Mouse (Mus musculus) forebrain, embryonic 14.5 days (tissue): ENCODE measurements around the gene Cdk17. TPM values are rescaled to one million over a fixed set of nuclear protein-coding genes. Genes with fewer than 3 reads are reported as not detected.

ENCODE experiments used
- ATAC-seq: fragments of 200-750 bp; cut with Nextera tagmentation; 2 replicates; pipeline ENCODE4 v1.8.0; 2017; ENCODE audit warnings: mild to moderate bottlenecking, moderate library complexity
- DNase-seq: peaks from one replicate; pipeline ENCODE4 v3.0.0-alpha.2; 2015; ENCODE audit warnings: low spot score
- H3K27ac ChIP-seq: fragments of 300-500 bp; sonication (generic); 2 replicates; pipeline ENCODE4 v1.5.1; 2014; ENCODE audit warnings: low read depth, mild to moderate bottlenecking, control low read depth, low read length, moderate library complexity
- H3K27me3 ChIP-seq: fragments of 300-500 bp; sonication (generic); replicated peaks from 2 replicates; pipeline ENCODE4 v1.6.1; 2014; ENCODE audit warnings: low read length, control low read depth, mixed read lengths; ENCODE audit not compliant: control insufficient read depth, insufficient read depth
- H3K36me3 ChIP-seq: fragments of 300-500 bp; sonication (generic); 2 replicates; pipeline ENCODE4 v1.6.1; 2014; ENCODE audit warnings: low read length, control low read depth; ENCODE audit not compliant: control insufficient read depth, insufficient read depth
- H3K4me1 ChIP-seq: fragments of 300-500 bp; sonication (generic); 2 replicates; pipeline ENCODE4 v1.6.1; 2014; ENCODE audit warnings: antibody characterized with exemption, low read length, control low read depth; ENCODE audit not compliant: control insufficient read depth, insufficient read depth
- H3K4me2 ChIP-seq: fragments of 300-500 bp; sonication (generic); 2 replicates; pipeline ENCODE4 v1.6.1; 2014; ENCODE audit warnings: mild to moderate bottlenecking, control low read depth, low read length
- H3K4me3 ChIP-seq: fragments of 300-500 bp; sonication (generic); 2 replicates; pipeline ENCODE4 v1.5.1; 2014; ENCODE audit warnings: low read depth, low read length, control low read depth
- H3K9ac ChIP-seq: fragments of 300-500 bp; sonication (generic); 2 replicates; pipeline ENCODE4 v1.6.1; 2014; ENCODE audit warnings: mild to moderate bottlenecking, low read length, control low read depth, moderate library complexity
- H3K9me3 ChIP-seq: fragments of 300-500 bp; sonication (generic); replicated peaks from 2 replicates; pipeline ENCODE4 v1.6.1; 2016; ENCODE audit warnings: low read length, control low read depth, mixed read lengths; ENCODE audit not compliant: control insufficient read depth
- WGBS: fragments of 180-500 bp; shearing (Covaris S2); extraction: QIAGEN DNeasy Blood & Tissue Kit; methylation state at CpG from one replicate; pipeline ENCODE4 v1.1.7; 2014; 5-methylcytosine and 5-hydroxymethylcytosine counted together
- polyA plus RNA-seq: library from polyadenylated mRNA; unstranded; fragments of >200 nt; fragmentation: Nextera tagmentation; extraction: Ambion mirVana; gene quantifications from 2 replicates; pipeline ENCODE4 v1.2.1, GENCODE M21; 2014

Gene Cdk17
- polyA plus RNA-seq, 1 experiment from 2014 or later = 52.5 TPM

GRCm38 (mm10) chr10:93197092-93197491 is 36.4 kb downstream of the Cdk17 start:
- ATAC-seq (no peak), DNase-seq (no peak)
- WGBS = 95% methylated on average over 6 of the region's 6 CpGs

DNA sequence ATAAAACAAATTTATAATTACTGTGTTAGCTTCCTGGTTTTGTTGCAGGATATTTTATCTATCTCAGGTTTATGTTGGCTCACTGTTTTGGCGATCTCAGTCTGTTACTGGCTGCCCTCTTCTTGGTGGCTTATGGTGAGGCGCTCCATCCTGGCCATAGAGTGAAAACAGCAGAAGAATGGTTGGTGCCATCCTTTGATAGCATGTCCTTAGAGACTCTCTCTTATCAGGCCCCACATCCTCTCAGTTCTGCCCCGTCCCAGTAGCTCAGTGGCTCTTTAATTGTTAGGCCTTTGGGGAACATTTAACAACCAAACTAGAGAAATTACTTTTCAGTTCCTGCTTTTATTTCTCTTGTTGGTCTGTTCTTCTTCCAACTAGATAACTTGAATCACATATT is 38.3 kb downstream of the Cdk17 start:
- ATAC-seq = no peak
- Histone ChIP-seq H3K27ac (no peak overlapping the region), H3K4me3 (no peak overlapping the region), H3K36me3 (0 out of 2 replicates have a peak, but pooled peaks cover 4% of the 10 kb centered on the region), H3K27me3 (no peaks in the 10 kb centered on the region), H3K4me2 (no peak overlapping the region), H3K9me3 (no peaks in the 10 kb centered on the region), H3K4me1 (peaks cover 12% of the 10 kb centered on the region), H3K9ac (no peak overlapping the region)
- WGBS = 91% methylated on average over 3 of the region's 3 CpGs
- DNase-seq = no peak

More at GRCm38 (mm10) chr10:93197092-93197491, 36.4 kb downstream of the Cdk17 start:
- Histone ChIP-seq H3K27ac (no peak overlapping the region), H3K4me1 (peaks cover 12% of the 10 kb centered on the region), H3K4me2 (no peak overlapping the region), H3K27me3 (no peaks in the 10 kb centered on the region), H3K9ac (no peak overlapping the region), H3K36me3 (0 out of 2 replicates have a peak, but pooled peaks cover 4% of the 10 kb centered on the region), H3K4me3 (no peak overlapping the region), H3K9me3 (no peaks in the 10 kb centered on the region)

DNA sequence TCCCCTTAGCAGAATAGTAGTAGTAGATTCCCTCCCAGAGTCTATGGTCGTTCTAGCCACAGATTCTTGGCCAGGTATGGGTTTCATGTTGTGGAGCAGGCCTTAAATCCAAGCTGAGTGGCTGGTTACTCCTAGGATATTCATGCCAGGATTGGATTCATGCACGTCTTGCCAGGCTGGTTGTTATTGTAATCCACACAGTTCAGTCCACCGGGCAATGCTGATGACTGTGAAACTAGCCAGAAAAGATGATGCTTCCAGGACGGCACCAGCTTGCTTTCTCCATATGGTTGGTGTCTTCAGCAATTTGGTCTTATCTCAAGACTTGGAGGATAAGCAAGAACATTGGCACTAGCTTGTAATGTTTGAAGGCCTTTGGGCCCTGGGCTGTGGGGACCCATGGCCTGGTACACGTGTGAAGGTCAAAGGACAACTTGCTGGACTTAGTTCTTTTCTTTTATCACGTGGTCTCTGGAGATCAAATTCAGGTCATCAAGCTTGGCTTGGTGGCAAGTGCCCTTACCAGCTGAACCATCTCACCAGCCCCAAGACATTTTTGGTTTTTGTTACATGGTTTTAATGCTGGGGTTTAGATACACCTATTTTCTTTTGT is 41.3 kb downstream of the Cdk17 start:
- 94% methylated on average over 6 of the region's 6 CpGs for WGBS

GRCm38 (mm10) chr10:93205287-93205956 is 44.7 kb downstream of the Cdk17 start:
- Histone ChIP-seq H3K4me3 (no peak overlapping the region), H3K27me3 (no peaks in the 10 kb centered on the region), H3K4me1 (no peaks in the 10 kb centered on the region), H3K4me2 (no peak overlapping the region), H3K9me3 (no peaks in the 10 kb centered on the region), H3K27ac (no peak overlapping the region), H3K9ac (no peak overlapping the region), H3K36me3 (no peaks in the 10 kb centered on the region)
- 87% methylated on average over 4 of the region's 4 CpGs for WGBS
- DNase-seq = no peak
- no peak for ATAC-seq

More for the DNA sequence above, 41.3 kb downstream of the Cdk17 start:
- no peak for ATAC-seq
- Histone ChIP-seq H3K27me3 (no peaks in the 10 kb centered on the region), H3K27ac (no peak overlapping the region), H3K9me3 (no peaks in the 10 kb centered on the region), H3K4me2 (no peak overlapping the region), H3K4me1 (0 out of 2 replicates have a peak, but pooled peaks cover 2% of the 10 kb centered on the region), H3K4me3 (no peak overlapping the region), H3K36me3 (0 out of 2 replicates have a peak, but pooled peaks cover 4% of the 10 kb centered on the region), H3K9ac (no peak overlapping the region)
- no peak for DNase-seq

GRCm38 (mm10) chr10:93207176-93207575 is 46.5 kb downstream of the Cdk17 start:
- H3K9ac ChIP-seq = no peak overlapping the region
- no peak for DNase-seq
- WGBS = 92% methylated on average over 5 of the region's 5 CpGs
- H3K27me3 ChIP-seq = no peaks in the 10 kb centered on the region
- no peak overlapping the region for H3K27ac ChIP-seq
- no peaks in the 10 kb centered on the region for H3K9me3 ChIP-seq
- no peak overlapping the region for H3K4me2 ChIP-seq
- peaks cover 5% of the 10 kb centered on the region; the same call in 1 of the 2 replicates for H3K36me3 ChIP-seq
- ATAC-seq = no peak
- no peak overlapping the region for H3K4me3 ChIP-seq
- no peaks in the 10 kb centered on the region for H3K4me1 ChIP-seq

DNA sequence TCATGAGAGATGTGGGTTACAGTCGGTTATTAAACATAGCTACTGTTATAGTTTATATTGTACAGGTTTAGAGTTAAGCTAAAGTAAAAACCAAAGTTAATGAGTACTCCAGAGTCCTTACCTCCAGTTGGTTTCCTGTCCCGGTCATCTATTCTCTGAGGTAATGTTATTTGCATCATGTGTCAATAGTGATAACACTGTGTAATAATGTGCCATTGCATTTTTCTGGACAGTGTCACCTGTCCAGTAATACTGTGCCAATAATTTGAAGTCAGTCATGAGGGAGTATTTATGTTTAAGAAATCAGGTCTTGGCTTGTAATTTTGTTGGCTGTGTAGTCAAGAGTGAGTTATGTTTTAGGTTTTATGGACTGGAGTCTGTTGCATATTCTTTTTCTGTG is 52.0 kb downstream of the Cdk17 start:
- 92% methylated on average over 2 of the region's 2 CpGs for WGBS
- Histone ChIP-seq H3K4me3 (no peak overlapping the region), H3K36me3 (peaks cover 51% of the 10 kb centered on the region), H3K4me1 (no peaks in the 10 kb centered on the region), H3K27me3 (no peaks in the 10 kb centered on the region), H3K27ac (no peak overlapping the region), H3K4me2 (no peak overlapping the region), H3K9ac (no peak overlapping the region), H3K9me3 (no peaks in the 10 kb centered on the region)
- DNase-seq (no peak), ATAC-seq (no peak)

DNA sequence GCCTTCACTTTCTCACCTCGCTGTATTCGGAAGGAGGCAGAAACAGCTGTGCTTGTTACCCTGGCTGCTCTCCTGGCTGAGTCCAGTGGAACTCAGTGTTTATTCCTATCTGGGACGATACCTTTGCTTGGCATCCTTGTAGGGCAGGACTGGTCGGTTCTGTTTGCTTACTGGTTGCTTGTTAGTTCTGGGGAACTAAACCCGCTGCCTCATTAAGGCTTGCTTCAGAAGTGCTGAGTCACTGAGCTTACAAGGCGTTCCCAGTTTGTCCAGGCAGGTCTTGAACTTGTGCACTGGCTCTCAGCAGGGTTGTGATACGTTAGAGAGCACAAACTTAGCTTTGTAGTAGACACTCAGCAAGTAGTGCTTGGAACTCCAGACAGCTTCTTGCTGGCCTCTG is 52.7 kb downstream of the Cdk17 start:
- Histone ChIP-seq H3K36me3 (peaks cover 57% of the 10 kb centered on the region), H3K9ac (no peak overlapping the region), H3K9me3 (no peaks in the 10 kb centered on the region), H3K27me3 (no peaks in the 10 kb centered on the region), H3K4me1 (no peaks in the 10 kb centered on the region), H3K27ac (no peak overlapping the region), H3K4me3 (no peak overlapping the region), H3K4me2 (no peak overlapping the region)
- ATAC-seq (no peak), DNase-seq (no peak)
- WGBS = 85% methylated on average over 7 of the region's 7 CpGs

DNA sequence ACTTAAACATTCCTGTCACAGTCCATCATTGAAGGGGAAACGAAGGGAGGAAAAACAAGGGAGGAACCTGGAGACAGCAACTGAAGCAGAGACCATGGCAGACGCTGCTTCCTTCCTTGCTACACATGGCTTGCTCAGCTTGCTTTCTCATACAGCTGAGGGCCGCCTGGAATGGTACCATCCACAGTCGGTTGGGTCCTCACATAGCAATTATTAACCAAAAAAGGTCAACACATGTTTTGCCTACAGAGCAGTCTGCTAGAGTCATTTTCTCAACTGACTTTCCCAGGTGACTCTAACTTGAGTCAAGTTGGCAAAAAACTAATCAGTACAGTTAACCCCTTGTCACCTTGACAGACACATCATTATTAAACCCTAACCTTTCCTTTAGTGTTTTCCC is 53.6 kb downstream of the Cdk17 start:
- DNase-seq = no peak
- ATAC-seq = no peak
- no peaks in the 10 kb centered on the region for H3K27me3 ChIP-seq
- H3K36me3 ChIP-seq = peaks cover 59% of the 10 kb centered on the region
- no peak overlapping the region for H3K27ac ChIP-seq
- no peak overlapping the region for H3K9ac ChIP-seq
- no peaks in the 10 kb centered on the region for H3K4me1 ChIP-seq
- no peak overlapping the region for H3K4me2 ChIP-seq
- H3K4me3 ChIP-seq = no peak overlapping the region
- no peaks in the 10 kb centered on the region for H3K9me3 ChIP-seq
- WGBS = 85% methylated on average over 4 of the region's 4 CpGs

GRCm38 (mm10) chr10:93215051-93215763 is 54.5 kb downstream of the Cdk17 start:
- Histone ChIP-seq H3K4me3 (no peak overlapping the region), H3K9ac (no peak overlapping the region), H3K4me1 (no peaks in the 10 kb centered on the region), H3K27me3 (no peaks in the 10 kb centered on the region), H3K27ac (no peak overlapping the region), H3K9me3 (no peaks in the 10 kb centered on the region), H3K4me2 (no peak overlapping the region), H3K36me3 (peaks cover 59% of the 10 kb centered on the region)
- ATAC-seq (no peak), DNase-seq (no peak)
- WGBS = 91% methylated on average over 8 of the region's 8 CpGs
